Mouse (Mus musculus) heart, adult 2 months (tissue): ENCODE data around the gene Pyurf. TPM values are rescaled to one million over a fixed set of nuclear protein-coding genes. Genes with fewer than 3 reads are reported as not detected.

ENCODE experiments used
- DNase-seq, 2 experiments: peaks; one replicate each; pipeline ENCODE4 v3.0.0; 2021
- H3K27ac ChIP-seq: fragments of 200-600 bp; 2 replicates; pipeline ENCODE4 v1.8.1; 2022
- H3K27me3 ChIP-seq: fragments of 200-500 bp; 2 replicates; pipeline ENCODE4 v1.6.1; 2012; ENCODE audit warnings: mild to moderate bottlenecking, low read length, inconsistent platforms, mixed read lengths; ENCODE audit not compliant: control insufficient read depth, insufficient read depth
- H3K36me3 ChIP-seq: fragments of 200-500 bp; 2 replicates; pipeline ENCODE4 v1.6.1; 2012; ENCODE audit warnings: low read length, inconsistent platforms; ENCODE audit not compliant: control insufficient read depth, insufficient read depth
- H3K4me1 ChIP-seq: fragments of 200-500 bp; 2 replicates; pipeline ENCODE4 v1.6.1; 2011; ENCODE audit warnings: low read length; ENCODE audit not compliant: control insufficient read depth, insufficient read depth
- H3K4me3 ChIP-seq: fragments of 200-600 bp; 2 replicates; pipeline ENCODE4 v1.8.1; 2022
- H3K79me2 ChIP-seq: fragments of 200-500 bp; replicated peaks from 2 replicates; pipeline ENCODE4 v1.6.1; 2012; ENCODE audit warnings: mild to moderate bottlenecking, inconsistent platforms, low read length, moderate library complexity, mixed read lengths; ENCODE audit not compliant: control insufficient read depth, insufficient read depth
- H3K9ac ChIP-seq: fragments of 200-500 bp; 2 replicates; pipeline ENCODE4 v1.6.1; 2012; ENCODE audit warnings: low read depth, mild to moderate bottlenecking, control low read depth, inconsistent platforms, low read length, mixed read lengths
- CTCF ChIP-seq: fragments of 200-600 bp; IDR thresholded peaks from 2 replicates; pipeline ENCODE4 v1.8.1; 2022; ENCODE audit warnings: antibody characterized with exemption, mild to moderate bottlenecking, moderate library complexity
- EP300 ChIP-seq: fragments of 200-500 bp; IDR thresholded peaks from 2 replicates; pipeline ENCODE4 v1.6.1; 2011; ENCODE audit warnings: low read depth, low read length, control low read depth; ENCODE audit not compliant: insufficient read depth
- POLR2A ChIP-seq: fragments of 200-500 bp; IDR thresholded peaks from 2 replicates; pipeline ENCODE4 v1.6.1; 2011; ENCODE audit warnings: mild to moderate bottlenecking, low read depth, low read length, control low read depth; ENCODE audit not compliant: insufficient read depth
- WGBS: fragments of 180-500 bp; shearing (Covaris S2); methylation state at CpG from one replicate; pipeline ENCODE4 v1.1.7; 2018; 5-methylcytosine and 5-hydroxymethylcytosine counted together
- intact Hi-C: fragments of 180-260 bp; cut with DNase I; formaldehyde crosslinking; loops from one replicate; pipeline ENCODE4 v1.15.1; 2025
- polyA plus RNA-seq: library from polyadenylated mRNA; depleted of rRNA; stranded (reverse); fragments of >200 nt; gene quantifications from 2 replicates; pipeline ENCODE4 v1.2.3, GENCODE M21; 2012
- total RNA-seq, 2 experiments: library from RNA; stranded (reverse); gene quantifications; 2 replicates each; pipeline ENCODE4 v1.2.3; 2021

The Pyurf gene
- total and polyA plus RNA-seq, 3 experiments, result 20.3 to 24.6 (median 21.5) TPM

DNA sequence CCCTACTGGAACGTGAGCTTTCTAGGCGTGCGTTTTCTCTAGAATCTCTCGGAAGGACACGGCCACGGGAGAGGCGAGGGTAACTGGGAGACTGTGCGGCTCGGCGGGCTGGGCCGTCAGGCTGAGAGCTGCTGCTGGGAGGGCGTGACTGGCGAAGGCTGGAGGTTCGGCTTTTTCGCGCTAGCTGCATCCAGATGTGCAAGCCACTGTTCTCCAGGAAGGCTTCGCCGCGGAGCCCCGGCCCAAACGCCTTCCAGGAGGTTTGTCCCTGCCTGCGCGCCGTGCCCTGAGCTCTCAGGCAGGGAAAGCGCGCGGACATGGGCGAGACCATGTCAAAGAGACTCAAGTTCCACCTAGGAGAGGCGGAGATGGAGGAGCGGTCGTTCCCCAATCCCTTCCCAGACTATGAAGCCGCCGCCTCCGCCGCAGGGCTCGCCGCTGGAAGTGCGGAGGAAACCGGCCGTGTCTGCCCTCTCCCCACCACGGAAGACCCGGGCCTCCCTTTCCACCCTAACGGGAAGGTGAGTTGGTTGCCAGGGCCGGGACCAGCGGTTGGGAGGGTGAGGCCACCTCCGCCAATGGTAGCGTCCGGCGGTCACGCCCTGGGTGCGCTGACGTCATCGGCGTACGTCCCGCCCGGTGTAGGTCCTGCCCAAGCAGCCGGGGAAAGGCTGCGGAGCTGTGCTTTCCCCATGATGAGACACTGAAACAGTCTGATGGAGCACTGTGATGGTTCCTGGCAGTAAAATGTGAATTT, 11.0 kb upstream of the Pyurf start:
- DNase-seq, result peak; percentile 97 to 98
- intact Hi-C loops, result loop anchor here (1.0 to 10.0 kb wide), 3 partner anchors 11 to 988 kb away; partner anchors contain the start of genes Avl9, Ppm1k and Pyurf
- Histone ChIP-seq H3K4me3 (peak overlapping the region; percentile 97), H3K4me1 (0 out of 2 replicates have a peak, but pooled peaks cover 2% of the 10 kb centered on the region), H3K9ac (peak overlapping the region; percentile 74), H3K79me2 (peaks cover 2% of the 10 kb centered on the region; the same call in 1 of the 2 replicates), H3K36me3 (peaks cover 4% of the 10 kb centered on the region; the same call in 1 of the 2 replicates), H3K27ac (peak overlapping the region; percentile 98), H3K27me3 (no peaks in the 10 kb centered on the region)
- under 1% methylated on average over 59 of the region's 59 CpGs for WGBS
- TF ChIP-seq CTCF (no peak), POLR2A (peak; percentile 95), EP300 (peak; percentile 69)

GRCm38 (mm10) chr6:57702376-57702742, 10.5 kb upstream of the Pyurf start, which contains the start of gene Lancl2:
Gene Lancl2, plus strand, starts transcription at chr6:57702540.
- Histone ChIP-seq H3K9ac (peak within 1 kb of the TSS; percentile 74), H3K4me3 (peak within 1 kb of the TSS; percentile 97), H3K79me2 (peaks cover 2% of the 10 kb centered on the region; the same call in 1 of the 2 replicates), H3K27me3 (no peaks in the 10 kb centered on the region), H3K27ac (peak within 1 kb of the TSS; percentile 98), H3K4me1 (0 out of 2 replicates have a peak, but pooled peaks cover 2% of the 10 kb centered on the region), H3K36me3 (peaks cover 4% of the 10 kb centered on the region; the same call in 1 of the 2 replicates)
- no peak for TF ChIP-seq POLR2A
- TF ChIP-seq EP300, result no peak
- no peak for TF ChIP-seq CTCF
- intact Hi-C loops, result loop anchor here (5.0 to 10.0 kb wide), 2 partner anchors 165 to 988 kb away; partner anchors contain the start of genes Avl9 and Ppm1k
- WGBS, result under 1% methylated on average over 10 of the region's 10 CpGs
- DNase-seq, result no peak

- H3K9ac ChIP-seq, result no peak overlapping the region
- H3K27me3 ChIP-seq, result no peaks in the 10 kb centered on the region
- no peaks in the 10 kb centered on the region for H3K4me1 ChIP-seq
- 62% methylated on average over 4 of the region's 4 CpGs for WGBS
- TF ChIP-seq CTCF, result no peak
- no peak for TF ChIP-seq POLR2A
- no peak for TF ChIP-seq EP300
- peaks cover 4% of the 10 kb centered on the region; the same call in 1 of the 2 replicates for H3K36me3 ChIP-seq
- H3K27ac ChIP-seq, result no peak overlapping the region; the same call in 1 of the 2 replicates
- H3K79me2 ChIP-seq, result peaks cover 2% of the 10 kb centered on the region; the same call in 1 of the 2 replicates
- DNase-seq, result no peak
- intact Hi-C loops, result loop anchor here (5.0 to 10.0 kb wide), 2 partner anchors 164 to 987 kb away; partner anchors contain the start of genes Avl9 and Ppm1k
- H3K4me3 ChIP-seq, result no peak overlapping the region
Measured at GRCm38 (mm10) chr6:57701686-57702085, 9.8 kb upstream of the Pyurf start.

GRCm38 (mm10) chr6:57693116-57693515, 1.2 kb upstream of the Pyurf start:
- H3K4me1 ChIP-seq, result peaks cover 1% of the 10 kb centered on the region; the same call in 1 of the 2 replicates
- DNase-seq, result no peak
- intact Hi-C loops, result loop anchor here (5.0 to 10.0 kb wide), 2 partner anchors 111 to 768 kb away; partner anchors contain the start of genes Herc6, Nt5c3 and Vmn1r4
- WGBS, result 63% methylated on average over 3 of the region's 3 CpGs
- H3K36me3 ChIP-seq, result peaks cover 5% of the 10 kb centered on the region; the same call in 1 of the 2 replicates
- peak overlapping the region; percentile 99; the same call in 1 of the 2 replicates for H3K27ac ChIP-seq
- H3K79me2 ChIP-seq, result no peaks in the 10 kb centered on the region
- TF ChIP-seq POLR2A (no peak), CTCF (no peak), EP300 (no peak)
- H3K4me3 ChIP-seq, result no peak overlapping the region
- H3K9ac ChIP-seq, result no peak overlapping the region
- no peaks in the 10 kb centered on the region for H3K27me3 ChIP-seq

GRCm38 (mm10) chr6:57684156-57684555, 7.7 kb downstream of the Pyurf start:
- WGBS, result 74% methylated on average over 1 of the region's 1 CpGs
- H3K27ac ChIP-seq, result no peak overlapping the region
- no peaks in the 10 kb centered on the region for H3K4me1 ChIP-seq
- no peaks in the 10 kb centered on the region for H3K27me3 ChIP-seq
- DNase-seq, result no peak
- TF ChIP-seq POLR2A, result no peak
- no peak for TF ChIP-seq EP300
- TF ChIP-seq CTCF, result no peak
- intact Hi-C loops, result no loop called here
- no peak overlapping the region for H3K9ac ChIP-seq
- peaks cover 6% of the 10 kb centered on the region; the same call in 1 of the 2 replicates for H3K36me3 ChIP-seq
- no peak overlapping the region for H3K4me3 ChIP-seq
- H3K79me2 ChIP-seq, result no peaks in the 10 kb centered on the region

DNA sequence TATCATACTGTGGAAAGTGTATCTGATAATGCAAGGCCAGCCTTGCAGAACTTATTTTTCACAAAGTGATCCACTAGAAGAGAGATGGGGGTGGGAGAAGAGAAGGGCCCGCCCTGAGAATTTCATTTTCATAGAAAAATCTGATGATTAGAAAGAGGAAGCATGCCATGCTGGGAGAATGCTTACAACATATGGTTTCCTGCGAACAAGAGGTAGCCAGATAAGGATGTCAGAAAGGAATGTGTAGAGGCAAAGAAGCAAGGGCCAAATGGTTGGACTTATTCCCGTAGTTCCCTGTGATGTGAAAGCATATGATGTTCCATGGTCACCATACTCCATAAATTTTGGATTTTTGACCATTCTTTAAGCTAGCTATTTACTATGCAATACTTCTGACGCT, 30.6 kb downstream of the Pyurf start:
- 48% methylated on average over 4 of the region's 4 CpGs for WGBS
- Histone ChIP-seq H3K79me2 (no peaks in the 10 kb centered on the region), H3K27me3 (no peaks in the 10 kb centered on the region), H3K4me1 (no peaks in the 10 kb centered on the region), H3K9ac (no peak overlapping the region), H3K4me3 (no peak overlapping the region), H3K36me3 (no peaks in the 10 kb centered on the region), H3K27ac (no peak overlapping the region)
- intact Hi-C loops, result no loop called here
- DNase-seq, result no peak
- TF ChIP-seq POLR2A (no peak), CTCF (no peak), EP300 (no peak)
